Mouse (Mus musculus) midbrain, embryonic 16.5 days (tissue): ENCODE data around the gene Zfp296. TPM values are rescaled to one million over a fixed set of nuclear protein-coding genes. Genes with fewer than 3 reads are reported as not detected.

Source experiments
- ATAC-seq: fragments of 200-750 bp; cut with Nextera tagmentation; 2 replicates; pipeline ENCODE4 v1.8.0; 2017; ENCODE audit warnings: moderate TSS enrichment
- H3K27ac ChIP-seq: fragments of 300-500 bp; sonication (generic); 2 replicates; pipeline ENCODE4 v1.5.1; 2014; ENCODE audit warnings: mild to moderate bottlenecking, low read length, mixed read lengths
- H3K27me3 ChIP-seq: fragments of 300-500 bp; sonication (generic); 2 replicates; pipeline ENCODE4 v1.6.1; 2014; ENCODE audit warnings: low read depth, low read length, mixed read lengths; ENCODE audit not compliant: control insufficient read depth, insufficient read depth
- H3K36me3 ChIP-seq: fragments of 300-500 bp; sonication (generic); 2 replicates; pipeline ENCODE4 v1.6.1; 2014; ENCODE audit warnings: mild to moderate bottlenecking, low read length, moderate library complexity, mixed read lengths; ENCODE audit not compliant: control insufficient read depth, insufficient read depth
- H3K4me1 ChIP-seq: fragments of 300-500 bp; sonication (generic); 2 replicates; pipeline ENCODE4 v1.6.1; 2014; ENCODE audit warnings: mild to moderate bottlenecking, low read length, mixed read lengths; ENCODE audit not compliant: control insufficient read depth, insufficient read depth
- H3K4me2 ChIP-seq: fragments of 300-500 bp; sonication (generic); 2 replicates; pipeline ENCODE4 v1.6.1; 2014; ENCODE audit warnings: mild to moderate bottlenecking, low read length, mixed read lengths
- H3K4me3 ChIP-seq: fragments of 300-500 bp; sonication (generic); 2 replicates; pipeline ENCODE4 v1.5.1; 2014; ENCODE audit warnings: low read depth, mild to moderate bottlenecking, low read length, moderate library complexity, mixed read lengths
- H3K9ac ChIP-seq: fragments of 300-500 bp; sonication (generic); 2 replicates; pipeline ENCODE4 v1.6.1; 2014; ENCODE audit warnings: low read depth, low read length, mixed read lengths
- H3K9me3 ChIP-seq: fragments of 300-500 bp; sonication (generic); replicated peaks from 2 replicates; pipeline ENCODE4 v1.6.1; 2014; ENCODE audit warnings: mild to moderate bottlenecking, low read length, mixed read lengths; ENCODE audit not compliant: control insufficient read depth, poor library complexity, severe bottlenecking
- WGBS: fragments of 180-500 bp; shearing (Covaris S2); extraction: QIAGEN DNeasy Blood & Tissue Kit; methylation state at CpG from one replicate; pipeline ENCODE4 v1.1.7; 2014; 5-methylcytosine and 5-hydroxymethylcytosine counted together
- polyA plus RNA-seq: library from polyadenylated mRNA; unstranded; fragments of >200 nt; fragmentation: Nextera tagmentation; extraction: Ambion mirVana; gene quantifications from 2 replicates; pipeline ENCODE4 v1.2.1, GENCODE M21; 2015

Zfp296 gene
- polyA plus RNA-seq, 1 experiment from 2014 or later: 0.11 TPM

DNA sequence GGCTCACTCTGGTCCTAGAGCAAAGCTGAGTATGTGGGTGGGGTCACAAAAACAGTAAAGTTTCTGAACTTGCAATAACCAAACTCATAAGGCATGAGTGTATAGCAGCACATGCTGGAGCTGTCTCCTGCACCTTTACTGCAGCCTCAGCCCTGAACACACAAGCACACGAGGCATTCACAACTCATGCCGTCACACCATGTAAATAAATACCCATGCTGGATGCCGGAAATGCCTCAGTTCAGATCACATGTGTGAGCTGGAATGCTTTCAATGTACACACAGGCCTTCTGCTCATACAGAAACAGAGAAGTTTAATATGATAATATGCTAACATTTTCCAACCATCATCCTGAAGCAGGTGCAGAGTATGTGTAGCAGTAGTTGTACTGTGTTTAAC is 31.1 kb upstream of the Zfp296 start:
- no peaks in the 10 kb centered on the region for H3K27me3 ChIP-seq
- H3K27ac ChIP-seq: no peak overlapping the region
- 78% methylated on average over 3 of the region's 3 CpGs for WGBS
- H3K9me3 ChIP-seq: no peaks in the 10 kb centered on the region
- H3K36me3 ChIP-seq: no peaks in the 10 kb centered on the region
- no peak overlapping the region for H3K9ac ChIP-seq
- ATAC-seq: no peak
- H3K4me1 ChIP-seq: peaks cover 10% of the 10 kb centered on the region
- H3K4me3 ChIP-seq: no peak overlapping the region
- H3K4me2 ChIP-seq: no peak overlapping the region

DNA sequence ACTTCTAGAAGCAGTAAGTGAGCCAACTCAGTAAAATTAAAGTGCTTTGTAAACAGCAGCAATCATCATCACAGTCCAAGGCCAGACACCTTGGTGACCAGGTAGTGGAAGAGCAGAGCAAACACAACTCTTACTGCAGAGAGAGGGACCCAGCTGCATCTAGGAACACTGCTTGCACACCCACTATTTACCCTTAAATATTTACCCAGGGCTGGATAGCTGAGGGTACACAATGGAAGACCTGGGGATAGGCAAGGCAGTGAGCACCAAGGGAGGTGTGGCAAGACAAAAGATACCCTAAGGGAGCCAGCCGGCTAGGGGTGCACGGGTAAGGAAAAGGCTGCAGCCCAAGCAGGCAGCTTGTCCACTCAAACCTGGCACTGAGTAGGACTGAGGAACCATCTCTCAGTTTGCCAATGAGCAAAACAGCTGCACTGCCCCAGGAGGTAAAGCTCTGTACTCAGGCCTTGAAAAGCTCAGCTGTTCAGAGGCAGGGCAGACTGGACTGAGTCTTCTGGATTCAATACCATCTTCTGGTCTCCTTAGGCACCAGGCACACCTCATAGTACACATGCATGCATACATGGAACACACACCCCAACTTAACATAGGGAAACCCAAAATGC is 29.6 kb upstream of the Zfp296 start:
- H3K9ac ChIP-seq: no peak overlapping the region
- H3K27me3 ChIP-seq: no peaks in the 10 kb centered on the region
- 71% methylated on average over 2 of the region's 2 CpGs for WGBS
- no peak overlapping the region for H3K4me3 ChIP-seq
- H3K36me3 ChIP-seq: no peaks in the 10 kb centered on the region
- H3K4me2 ChIP-seq: no peak overlapping the region
- no peak for ATAC-seq
- peaks cover 3% of the 10 kb centered on the region; the same call in 1 of the 2 replicates for H3K4me1 ChIP-seq
- no peak overlapping the region for H3K27ac ChIP-seq
- H3K9me3 ChIP-seq: no peaks in the 10 kb centered on the region

DNA sequence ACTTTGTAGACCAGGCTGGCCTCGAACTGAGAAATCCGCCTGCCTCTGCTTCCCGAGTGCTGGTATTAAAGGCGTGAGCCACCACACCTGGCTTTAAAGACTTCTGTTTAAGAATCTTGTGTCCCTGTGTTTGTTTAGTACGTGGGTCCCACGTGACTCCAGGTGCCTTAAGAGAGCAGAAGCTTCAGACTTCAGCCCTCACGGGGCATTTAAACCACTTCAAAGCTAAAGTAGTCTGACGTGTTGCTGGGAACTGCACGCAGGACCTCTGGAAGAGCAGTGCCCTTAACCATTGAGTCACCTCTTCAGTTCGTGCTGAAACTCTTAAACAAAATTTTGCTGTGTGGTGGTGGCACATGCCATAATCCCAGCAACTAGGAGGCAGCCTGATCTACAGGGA is 27.7 kb upstream of the Zfp296 start:
- H3K4me1 ChIP-seq: peaks cover 3% of the 10 kb centered on the region; the same call in 1 of the 2 replicates
- no peak overlapping the region for H3K4me3 ChIP-seq
- H3K27me3 ChIP-seq: no peaks in the 10 kb centered on the region
- H3K9ac ChIP-seq: no peak overlapping the region
- H3K4me2 ChIP-seq: no peak overlapping the region
- WGBS: 93% methylated on average over 10 of the region's 10 CpGs
- no peaks in the 10 kb centered on the region for H3K36me3 ChIP-seq
- no peaks in the 10 kb centered on the region for H3K9me3 ChIP-seq
- no peak for ATAC-seq
- no peak overlapping the region for H3K27ac ChIP-seq

DNA sequence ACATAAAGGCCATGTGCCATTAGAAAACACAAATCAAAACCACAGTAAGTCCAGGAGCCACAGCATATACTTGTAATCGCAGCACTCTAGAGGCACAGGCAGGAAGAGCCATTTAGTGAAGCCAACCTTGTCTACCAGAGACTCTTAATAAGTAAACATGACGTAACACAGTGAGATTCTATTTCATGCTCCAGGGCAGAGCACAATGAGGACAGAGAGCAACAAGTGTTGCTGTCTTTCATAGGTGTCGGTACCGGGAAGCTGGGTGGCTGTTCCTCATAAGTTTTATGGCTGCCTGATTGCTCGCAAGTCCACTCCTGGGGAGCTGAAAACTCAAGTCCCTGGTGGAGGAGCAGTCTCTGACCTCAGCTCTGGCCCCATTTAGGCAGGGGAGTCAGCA is 25.5 kb upstream of the Zfp296 start:
- Histone ChIP-seq H3K27ac (no peak overlapping the region), H3K4me1 (no peaks in the 10 kb centered on the region), H3K9me3 (no peaks in the 10 kb centered on the region), H3K36me3 (no peaks in the 10 kb centered on the region), H3K4me2 (no peak overlapping the region), H3K9ac (no peak overlapping the region), H3K27me3 (no peaks in the 10 kb centered on the region), H3K4me3 (no peak overlapping the region)
- ATAC-seq: no peak
- WGBS: 93% methylated on average over 5 of the region's 5 CpGs

DNA sequence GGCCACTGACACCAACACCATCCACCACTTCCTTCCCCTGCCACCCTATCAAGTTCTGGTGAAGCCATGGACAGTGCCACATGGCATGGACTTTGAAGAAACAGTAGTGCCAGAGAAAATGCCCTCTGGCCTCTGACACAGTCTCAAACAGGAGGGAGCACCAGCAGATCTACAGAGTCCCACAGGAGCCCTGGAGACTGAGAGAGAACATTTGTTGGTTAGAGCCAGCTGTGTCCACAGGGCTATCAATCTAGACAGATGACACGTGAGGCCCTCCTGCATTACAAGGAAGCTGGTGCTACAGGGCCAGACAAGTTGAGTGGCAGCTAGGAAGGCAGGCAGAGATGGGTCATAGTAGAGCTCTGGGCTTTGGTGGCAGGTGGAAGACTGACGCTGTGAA is 24.6 kb upstream of the Zfp296 start:
- Histone ChIP-seq H3K4me2 (no peak overlapping the region), H3K36me3 (no peaks in the 10 kb centered on the region), H3K27ac (no peak overlapping the region), H3K9ac (no peak overlapping the region), H3K4me1 (no peaks in the 10 kb centered on the region), H3K4me3 (no peak overlapping the region), H3K9me3 (no peaks in the 10 kb centered on the region), H3K27me3 (no peaks in the 10 kb centered on the region)
- no peak for ATAC-seq
- 85% methylated on average over 2 of the region's 2 CpGs for WGBS

DNA sequence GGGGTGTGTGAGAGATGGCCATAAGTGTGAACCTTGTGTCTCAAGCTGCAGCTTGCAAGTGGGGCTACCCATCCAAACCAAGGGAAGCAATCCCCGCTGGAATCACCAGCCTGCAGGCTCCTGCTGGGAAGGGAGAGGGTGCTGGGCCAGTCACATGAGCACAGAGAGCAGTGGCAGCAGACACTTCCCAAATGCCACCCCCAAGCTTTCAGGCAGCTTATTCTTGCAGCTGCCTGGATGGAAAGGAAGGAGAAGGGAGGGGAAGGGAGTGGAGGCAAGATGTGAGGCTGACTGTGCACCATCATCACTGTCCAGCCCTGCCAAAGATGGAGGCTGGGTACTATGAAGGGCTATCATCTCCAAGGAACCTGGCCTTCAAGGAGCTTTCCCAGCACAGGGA is 22.9 kb upstream of the Zfp296 start:
- Histone ChIP-seq H3K36me3 (no peaks in the 10 kb centered on the region), H3K4me1 (peaks cover 14% of the 10 kb centered on the region), H3K27ac (no peak overlapping the region), H3K4me2 (no peak overlapping the region), H3K9ac (no peak overlapping the region), H3K4me3 (no peak overlapping the region), H3K27me3 (no peaks in the 10 kb centered on the region), H3K9me3 (no peaks in the 10 kb centered on the region)
- no peak for ATAC-seq
- 81% methylated on average over 1 of the region's 1 CpGs for WGBS

DNA sequence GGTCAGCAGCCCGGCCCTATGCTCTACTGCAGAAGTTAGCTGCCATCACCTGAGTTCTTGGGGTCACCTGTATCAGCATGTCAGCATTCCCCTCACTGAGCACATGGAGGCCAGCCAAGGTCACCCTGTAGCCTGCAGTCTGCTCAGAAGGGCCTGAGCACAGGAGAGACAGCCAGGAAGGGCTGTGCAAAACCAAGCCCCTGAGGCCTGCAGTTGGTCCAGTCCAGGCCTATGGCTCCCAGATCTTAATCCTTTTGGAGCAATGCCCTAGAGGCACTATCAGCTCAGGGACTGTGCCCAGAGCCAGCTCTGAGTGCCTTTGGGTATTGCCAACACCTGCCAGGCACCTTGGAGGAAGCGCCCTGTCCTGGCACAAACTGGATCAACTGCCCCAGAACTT is 20.0 kb upstream of the Zfp296 start:
- no peak overlapping the region for H3K4me2 ChIP-seq
- H3K9me3 ChIP-seq: no peaks in the 10 kb centered on the region
- peaks cover 34% of the 10 kb centered on the region for H3K4me1 ChIP-seq
- no peak overlapping the region for H3K4me3 ChIP-seq
- no peaks in the 10 kb centered on the region for H3K27me3 ChIP-seq
- ATAC-seq: no peak
- no peak overlapping the region for H3K9ac ChIP-seq
- 100% methylated on average over 2 of the region's 2 CpGs for WGBS
- no peak overlapping the region for H3K27ac ChIP-seq
- no peaks in the 10 kb centered on the region for H3K36me3 ChIP-seq

DNA sequence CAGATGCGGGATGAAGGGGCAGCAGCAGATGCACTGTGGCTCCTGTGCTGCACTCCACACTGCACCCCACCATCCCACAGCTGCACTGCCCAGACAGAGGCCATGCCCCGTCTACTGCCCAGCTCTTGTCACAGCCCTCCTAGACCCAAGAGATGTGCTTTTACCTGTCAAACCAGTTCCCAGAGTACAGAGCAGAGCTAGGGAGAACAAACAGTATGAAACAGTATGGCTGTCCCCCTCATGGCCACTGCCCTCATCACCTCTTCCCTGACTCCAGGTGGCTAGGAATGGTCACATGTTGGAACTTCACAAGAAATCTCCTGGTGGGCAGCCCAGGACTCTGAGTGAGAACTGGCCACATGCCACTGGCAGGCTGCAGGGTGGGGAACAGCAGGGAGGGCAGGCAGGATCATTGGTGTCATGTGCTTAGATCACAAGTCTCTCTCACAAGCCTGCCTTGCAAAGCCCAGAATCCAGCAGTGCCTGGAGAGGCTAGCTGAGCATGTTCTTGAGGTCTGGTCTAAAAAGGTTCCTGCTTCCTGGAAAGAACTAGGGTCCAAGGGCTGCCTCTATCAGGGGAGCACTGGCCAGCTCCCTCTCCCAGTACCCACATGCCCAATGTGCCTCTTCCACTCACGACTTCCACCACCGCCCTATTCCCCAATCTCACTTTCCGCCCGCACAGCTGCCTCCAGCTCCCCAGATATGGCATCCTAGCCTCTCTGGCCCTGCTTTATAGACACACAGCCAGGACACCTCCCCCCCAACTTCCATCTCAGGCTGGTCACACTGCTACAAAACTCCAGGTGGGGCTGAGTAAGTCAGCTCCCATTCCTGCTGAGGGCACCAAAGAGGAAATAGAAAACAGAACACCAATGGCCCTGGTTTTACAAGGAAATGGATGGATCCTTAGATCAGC is 18.8 kb upstream of the Zfp296 start:
- WGBS: 96% methylated on average over 6 of the region's 6 CpGs
- no peak overlapping the region for H3K9ac ChIP-seq

DNA sequence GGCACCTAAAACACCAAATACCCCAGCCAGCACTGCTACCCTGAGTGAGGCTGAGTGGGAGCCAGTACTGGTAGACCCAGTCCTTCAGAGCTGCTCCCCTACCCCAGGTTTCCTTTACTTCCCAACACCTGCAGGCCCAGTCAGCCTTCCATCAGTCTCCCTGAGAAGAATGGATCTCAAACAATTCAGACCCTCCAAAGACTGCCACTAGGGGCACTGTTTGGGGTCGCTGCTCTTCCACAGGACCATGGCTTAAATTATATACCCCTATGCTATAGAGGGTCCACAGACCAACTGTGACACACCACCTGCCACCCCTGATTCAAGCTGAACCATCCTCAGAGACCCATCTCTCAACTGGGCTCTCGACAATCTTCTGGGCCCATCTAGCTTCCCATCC is 18.1 kb upstream of the Zfp296 start:
- Histone ChIP-seq H3K36me3 (0 out of 2 replicates have a peak, but pooled peaks cover under 1% of the 10 kb centered on the region), H3K9ac (peak overlapping the region; percentile 11; the same call in 1 of the 2 replicates), H3K27ac (no peak overlapping the region), H3K27me3 (no peaks in the 10 kb centered on the region), H3K4me2 (peak overlapping the region; percentile 15), H3K4me3 (no peak overlapping the region), H3K9me3 (no peaks in the 10 kb centered on the region), H3K4me1 (peaks cover 43% of the 10 kb centered on the region)
- WGBS: 43% methylated on average over 2 of the region's 2 CpGs
- no peak for ATAC-seq

More for the DNA sequence above, 18.8 kb upstream of the Zfp296 start:
- H3K27me3 ChIP-seq: no peaks in the 10 kb centered on the region
- H3K4me1 ChIP-seq: peaks cover 40% of the 10 kb centered on the region
- ATAC-seq: no peak
- no peaks in the 10 kb centered on the region for H3K9me3 ChIP-seq
- no peak overlapping the region for H3K4me3 ChIP-seq
- no peaks in the 10 kb centered on the region for H3K36me3 ChIP-seq
- H3K27ac ChIP-seq: no peak overlapping the region
- H3K4me2 ChIP-seq: no peak overlapping the region; the same call in 1 of the 2 replicates
